Mouse (Mus musculus) testis, adult 2 months (tissue): ENCODE measurements around the gene Tatdn2.

Source experiments
- CTCF ChIP-seq: fragments of 200-500 bp; IDR thresholded peaks from 2 replicates; pipeline ENCODE4 v1.5.1; 2012; ENCODE audit warnings: low read depth, mild to moderate bottlenecking, inconsistent platforms, low read length, moderate library complexity; ENCODE audit not compliant: control insufficient read depth, insufficient read depth, insufficient replicate concordance
- POLR2A ChIP-seq: fragments of 200-500 bp; IDR thresholded peaks from 2 replicates; pipeline ENCODE4 v1.6.1; 2012; ENCODE audit warnings: low read depth, mild to moderate bottlenecking, inconsistent platforms, low read length, moderate library complexity; ENCODE audit not compliant: control insufficient read depth

DNA sequence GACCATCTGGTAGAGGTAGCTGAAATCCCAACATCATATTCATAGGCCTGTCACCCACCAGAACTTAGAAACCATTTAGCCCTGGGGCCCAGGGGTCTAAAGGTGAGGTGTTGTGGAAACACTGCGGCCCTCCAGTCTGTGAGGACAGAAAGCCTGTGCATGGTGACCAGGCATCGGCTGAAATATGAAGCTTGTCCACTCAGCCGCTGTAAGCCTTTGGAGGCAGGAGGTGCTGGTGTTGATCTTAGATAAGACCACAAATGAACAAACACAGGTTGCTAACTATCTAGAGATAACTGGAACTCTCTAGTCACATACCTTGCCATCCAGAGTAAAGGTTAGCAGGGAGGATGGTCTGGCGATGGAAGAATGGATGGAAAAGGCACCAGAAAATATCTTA is 24.2 kb downstream of the Tatdn2 start:
- TF ChIP-seq CTCF (no peak), POLR2A (no peak)
